Mouse (Mus musculus) T-helper 17 cell (primary cell): ENCODE measurements around the gene Gm28961.
"Not testable (repeated sequence)": the region's sequence is repeated elsewhere in the genome, so short reads cannot be mapped to it uniquely, and the experiment has no call there.

Experiments used
- in situ Hi-C, 2 experiments: fragments of 300-600 bp; cut with MboI, MseI; formaldehyde crosslinking; loops; 1 replicate in 1 of 2; 2 replicates in 1 of 2; pipeline ENCODE4 v1.15.1; 2025; ENCODE audit warnings: high pct_unique_total_duplicates in 2 of 2

The Gm28961 gene

GRCm38 (mm10) chrY:57705397-57705796 is at the start of gene Gm28961:
Gene Gm28961 (plus strand): TSS chrY:57705697.
- in situ Hi-C loops, result not testable (repeated sequence)
